Mouse (Mus musculus): ENCODE data around the gene Mllt3. TPM values are rescaled to one million over a fixed set of nuclear protein-coding genes. Genes with fewer than 3 reads are reported as not detected.
A peak's percentile ranks its signal among the peaks of the same experiment; 100 is the strongest.

Gene Mllt3
- polyA plus RNA-seq, 1 experiment from 2014 or later, result 92.6 TPM

DNA sequence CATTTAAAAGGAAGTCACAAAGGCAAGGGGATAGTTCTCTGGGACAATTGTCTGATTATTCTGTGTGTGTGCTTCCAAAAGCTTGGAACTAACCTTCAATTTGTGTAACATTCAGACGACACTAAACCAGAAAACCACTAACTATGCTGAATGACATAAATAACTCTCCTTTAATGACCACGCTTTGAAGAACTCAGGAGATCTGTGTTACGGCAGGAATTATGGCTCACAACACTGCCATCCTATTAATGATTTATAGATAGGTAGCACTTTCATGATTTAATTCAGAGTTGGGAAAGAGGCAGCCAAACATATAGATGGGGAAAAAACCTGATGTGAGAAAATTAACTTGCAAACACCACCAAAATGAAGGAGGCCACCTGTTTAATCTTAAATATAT, 168.1 kb downstream of the Mllt3 start:
- Histone ChIP-seq H3K4me2 (no peak overlapping the region), H3K9ac (no peak overlapping the region), H3K27me3 (replicated peaks) (no peaks in the 10 kb centered on the region), H3K4me3 (no peak overlapping the region), H3K36me3 (peaks cover 5% of the 10 kb centered on the region; the same call in 1 of the 2 replicates), H3K27ac (no peak overlapping the region), H3K4me1 (peaks cover 11% of the 10 kb centered on the region; the same call in 1 of the 2 replicates), H3K9me3 (replicated peaks) (no peaks in the 10 kb centered on the region)
- WGBS (ENCODE audit: insufficient replicate concordance), result 70% methylated on average over 3 of the region's 3 CpGs
- no peak for ATAC-seq

DNA sequence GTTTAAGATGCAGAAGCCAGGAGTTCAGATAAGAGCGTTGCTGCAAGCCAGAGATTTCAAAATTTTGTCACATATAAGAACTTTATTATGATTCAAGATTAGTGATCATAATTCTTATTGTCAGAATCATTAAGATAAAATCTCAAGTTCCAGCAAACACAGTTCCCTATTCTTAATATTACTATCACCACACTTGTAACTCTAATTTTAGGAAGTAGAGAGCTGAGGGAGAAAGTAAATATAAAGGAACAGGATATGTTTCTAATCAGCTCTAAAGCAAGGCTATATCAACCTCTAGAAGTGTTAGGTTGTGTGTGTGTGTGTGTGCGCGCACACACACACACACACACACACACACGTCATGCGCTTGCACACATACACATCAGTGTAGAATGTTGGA, 170.0 kb downstream of the Mllt3 start:
- WGBS (ENCODE audit: insufficient replicate concordance), result 86% methylated on average over 5 of the region's 5 CpGs
- peaks cover 26% of the 10 kb centered on the region for H3K4me1 ChIP-seq

DNA sequence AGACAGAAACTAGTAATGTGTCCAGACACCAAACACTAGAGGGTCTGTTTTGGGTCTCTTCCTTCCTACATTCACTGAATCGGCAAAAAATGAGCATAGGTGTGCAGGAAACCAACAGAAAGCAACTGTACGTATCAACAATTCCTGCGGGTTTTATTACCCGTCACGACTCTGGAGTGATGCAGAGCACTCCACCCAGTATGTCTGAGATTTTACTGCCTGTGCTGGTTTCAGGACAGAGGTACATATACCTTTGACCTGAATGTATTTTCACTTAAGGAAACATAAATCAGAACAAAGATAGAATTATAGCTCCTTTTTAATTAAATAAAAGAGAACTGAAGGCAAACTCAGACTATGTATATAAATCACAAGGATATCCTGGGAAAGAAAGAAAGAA, 172.4 kb downstream of the Mllt3 start:
- no peak for ATAC-seq
- no peaks in the 10 kb centered on the region for H3K27me3 ChIP-seq (replicated peaks)
- no peak overlapping the region for H3K4me3 ChIP-seq
- H3K9me3 ChIP-seq (replicated peaks), result no peaks in the 10 kb centered on the region
- H3K9ac ChIP-seq, result no peak overlapping the region
- 79% methylated on average over 5 of the region's 5 CpGs for WGBS (ENCODE audit: insufficient replicate concordance)
- H3K36me3 ChIP-seq, result peaks cover 5% of the 10 kb centered on the region; the same call in 1 of the 2 replicates
- no peak overlapping the region for H3K27ac ChIP-seq
- H3K4me2 ChIP-seq, result no peak overlapping the region
- peaks cover 24% of the 10 kb centered on the region for H3K4me1 ChIP-seq

More for the DNA sequence above, 170.0 kb downstream of the Mllt3 start:
- H3K9ac ChIP-seq, result no peak overlapping the region
- no peak overlapping the region for H3K4me3 ChIP-seq
- ATAC-seq, result no peak
- H3K9me3 ChIP-seq (replicated peaks), result no peaks in the 10 kb centered on the region
- H3K27ac ChIP-seq, result no peak overlapping the region
- peaks cover 5% of the 10 kb centered on the region; the same call in 1 of the 2 replicates for H3K36me3 ChIP-seq
- H3K4me2 ChIP-seq, result no peak overlapping the region
- H3K27me3 ChIP-seq (replicated peaks), result no peaks in the 10 kb centered on the region

DNA sequence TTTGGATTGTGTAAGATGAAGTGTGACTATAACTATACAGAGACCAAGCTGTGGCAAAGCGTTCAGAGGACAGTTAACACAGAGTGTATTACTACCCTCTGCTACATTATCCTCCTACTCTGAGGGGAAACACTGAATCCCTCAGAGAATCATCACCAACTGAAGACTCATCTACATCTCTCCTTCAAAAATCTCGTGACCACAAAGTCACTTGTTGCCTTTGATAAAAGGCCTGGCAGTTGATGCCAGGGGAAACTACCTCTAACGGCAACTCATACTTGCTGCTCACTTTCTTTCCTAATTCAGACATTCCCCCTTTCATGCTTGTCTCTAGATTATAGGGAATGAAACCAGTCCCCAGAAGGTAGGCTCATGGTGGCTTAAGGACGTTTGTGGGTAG, 174.0 kb downstream of the Mllt3 start:
- Histone ChIP-seq H3K9me3 (replicated peaks) (no peaks in the 10 kb centered on the region), H3K4me1 (peaks cover 24% of the 10 kb centered on the region), H3K9ac (no peak overlapping the region), H3K36me3 (peaks cover 5% of the 10 kb centered on the region; the same call in 1 of the 2 replicates), H3K4me2 (no peak overlapping the region), H3K27ac (no peak overlapping the region), H3K27me3 (replicated peaks) (no peaks in the 10 kb centered on the region), H3K4me3 (no peak overlapping the region)
- WGBS (ENCODE audit: insufficient replicate concordance), result 21% methylated on average over 4 of the region's 4 CpGs
- no peak for ATAC-seq

DNA sequence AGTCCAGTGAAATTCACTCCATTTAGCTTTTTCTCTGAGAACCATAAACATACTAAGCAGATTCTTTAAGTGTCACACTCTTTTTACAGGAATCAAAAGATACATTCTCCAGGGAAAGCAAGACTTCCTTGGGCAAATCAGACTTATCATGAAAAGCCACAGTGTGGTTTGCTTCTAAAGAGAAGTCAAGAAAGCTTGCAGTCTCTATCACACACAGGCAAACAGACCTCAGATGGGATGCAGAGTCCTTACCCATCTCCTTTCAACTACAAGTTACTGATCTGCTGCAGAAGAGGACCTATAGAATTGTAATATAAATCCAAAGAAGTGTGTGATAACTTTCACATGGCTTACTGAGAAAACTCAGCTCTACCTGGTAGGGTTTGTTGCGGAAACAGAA, 175.2 kb downstream of the Mllt3 start:
- peaks cover 5% of the 10 kb centered on the region; the same call in 1 of the 2 replicates for H3K36me3 ChIP-seq

DNA sequence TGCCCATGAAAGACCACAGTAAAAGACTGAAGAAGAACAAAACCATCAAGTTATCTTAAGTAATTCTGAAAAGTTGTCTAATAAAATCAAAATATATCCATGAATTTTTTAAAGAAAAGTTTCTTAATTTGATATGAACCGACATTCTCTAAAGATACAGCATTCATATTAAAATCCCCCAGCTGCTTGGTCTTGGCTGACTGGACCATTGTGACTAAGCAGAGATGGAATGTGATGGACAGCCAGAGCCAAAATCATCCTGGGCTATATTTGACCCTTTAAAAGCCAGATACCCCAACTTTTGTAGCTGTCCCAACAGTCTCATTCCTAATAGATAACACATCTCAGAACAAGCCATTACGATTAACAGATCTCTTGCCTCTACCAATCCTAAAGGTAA, 180.7 kb downstream of the Mllt3 start:
- no peak overlapping the region for H3K4me2 ChIP-seq
- no peak for ATAC-seq
- no peak overlapping the region for H3K27ac ChIP-seq
- 81% methylated on average over 2 of the region's 2 CpGs for WGBS (ENCODE audit: insufficient replicate concordance)
- no peaks in the 10 kb centered on the region for H3K9me3 ChIP-seq (replicated peaks)
- H3K27me3 ChIP-seq (replicated peaks), result no peaks in the 10 kb centered on the region
- H3K4me3 ChIP-seq, result no peak overlapping the region
- H3K36me3 ChIP-seq, result no peaks in the 10 kb centered on the region
- no peaks in the 10 kb centered on the region for H3K4me1 ChIP-seq
- H3K9ac ChIP-seq, result no peak overlapping the region

More for the DNA sequence above, 175.2 kb downstream of the Mllt3 start:
- Histone ChIP-seq H3K27me3 (replicated peaks) (no peaks in the 10 kb centered on the region), H3K4me2 (no peak overlapping the region), H3K4me3 (no peak overlapping the region), H3K27ac (no peak overlapping the region), H3K9ac (no peak overlapping the region), H3K9me3 (replicated peaks) (no peaks in the 10 kb centered on the region), H3K4me1 (peaks cover 24% of the 10 kb centered on the region)
- WGBS (ENCODE audit: insufficient replicate concordance), result 85% methylated on average over 1 of the region's 1 CpGs
- no peak for ATAC-seq

DNA sequence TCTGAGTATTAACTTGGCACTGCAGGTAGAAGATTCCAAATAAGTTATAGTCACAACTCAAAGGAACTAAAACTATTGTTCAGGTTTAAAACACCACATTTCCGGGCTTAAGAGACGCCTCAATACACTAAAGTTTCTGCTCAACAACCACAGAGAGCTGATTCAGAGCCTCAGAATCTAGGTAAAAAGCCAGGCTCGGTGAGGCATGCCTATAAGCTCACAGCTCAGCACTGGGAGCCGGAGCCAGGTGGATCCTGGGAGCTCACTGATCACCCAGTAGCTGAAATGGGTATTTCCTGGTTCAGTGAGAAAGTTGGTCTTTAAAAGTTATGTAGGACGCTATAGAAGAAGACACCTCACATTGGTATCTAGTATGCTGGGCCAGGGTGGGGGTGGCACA, 183.1 kb downstream of the Mllt3 start:
- H3K4me2 ChIP-seq, result no peak overlapping the region
- WGBS (ENCODE audit: insufficient replicate concordance), result 81% methylated on average over 5 of the region's 5 CpGs
- H3K4me1 ChIP-seq, result no peaks in the 10 kb centered on the region
- no peak overlapping the region for H3K4me3 ChIP-seq
- ATAC-seq, result no peak
- H3K9ac ChIP-seq, result no peak overlapping the region
- H3K9me3 ChIP-seq (replicated peaks), result no peaks in the 10 kb centered on the region
- H3K27me3 ChIP-seq (replicated peaks), result no peaks in the 10 kb centered on the region
- no peaks in the 10 kb centered on the region for H3K36me3 ChIP-seq
- H3K27ac ChIP-seq, result no peak overlapping the region

DNA sequence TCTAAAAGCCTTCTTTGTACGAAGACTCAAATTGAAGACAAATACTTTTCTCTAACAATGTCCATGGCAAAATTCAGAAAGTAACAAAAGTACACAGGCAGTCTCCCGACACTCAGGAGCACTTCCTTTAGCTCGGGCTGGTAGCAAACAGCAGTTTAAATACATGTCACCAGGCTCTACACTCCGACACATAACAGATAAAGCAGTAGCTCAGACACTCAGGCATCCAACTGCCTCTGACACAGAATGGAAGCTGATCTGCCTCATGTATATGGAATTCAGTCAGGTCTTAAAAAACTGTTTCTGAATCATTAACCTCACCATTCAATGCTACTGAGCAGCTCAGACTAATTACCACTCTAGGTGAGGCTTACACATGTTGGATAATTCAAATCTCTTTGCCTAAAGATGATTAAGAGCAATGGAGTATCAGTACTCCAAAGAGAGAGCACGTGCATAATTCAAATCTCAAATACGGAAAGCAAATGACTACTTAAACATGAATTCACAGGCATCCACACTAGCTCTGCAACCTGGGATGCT, 188.4 kb downstream of the Mllt3 start:
- 67% methylated on average over 6 of the region's 6 CpGs for WGBS (ENCODE audit: insufficient replicate concordance)
- H3K27me3 ChIP-seq (replicated peaks), result no peaks in the 10 kb centered on the region
- ATAC-seq, result no peak
- H3K4me3 ChIP-seq, result no peak overlapping the region
- no peaks in the 10 kb centered on the region for H3K9me3 ChIP-seq (replicated peaks)
- H3K9ac ChIP-seq, result no peak overlapping the region
- H3K4me1 ChIP-seq, result peaks cover 7% of the 10 kb centered on the region
- H3K36me3 ChIP-seq, result 0 out of 2 replicates have a peak, but pooled peaks cover 8% of the 10 kb centered on the region
- no peak overlapping the region for H3K27ac ChIP-seq
- no peak overlapping the region for H3K4me2 ChIP-seq

DNA sequence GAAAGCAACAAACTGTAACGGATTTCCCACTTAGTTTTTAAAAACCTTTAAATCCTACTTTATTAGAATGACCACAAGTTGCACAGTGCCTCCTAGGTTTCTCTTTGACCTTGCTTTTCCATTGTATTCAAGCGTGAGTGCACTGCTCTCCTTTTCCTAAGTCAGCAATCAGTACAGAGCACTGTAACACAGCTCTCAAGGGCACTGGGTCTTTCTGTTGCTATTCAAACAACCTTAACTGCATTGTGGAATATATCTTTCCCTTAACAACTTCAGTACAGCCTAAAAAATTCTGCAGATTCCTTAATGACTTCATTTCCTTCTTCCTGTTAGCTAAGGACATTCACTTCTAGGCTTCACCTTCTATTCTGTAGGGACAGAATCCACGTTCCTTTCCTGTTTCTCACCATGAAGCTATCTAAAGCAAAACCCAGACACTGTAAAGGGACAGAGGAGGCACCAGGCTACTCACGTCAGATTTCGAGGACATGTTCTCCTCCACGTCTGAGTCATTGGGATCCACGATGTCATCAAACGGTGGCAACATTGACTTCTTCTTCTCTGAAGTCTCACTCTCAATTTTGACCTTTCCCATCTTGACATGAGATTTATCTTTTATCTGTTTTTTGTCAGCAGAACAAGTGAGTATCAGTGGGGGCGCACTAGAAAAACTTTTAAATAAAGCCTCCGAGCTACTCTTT, 192.8 kb downstream of the Mllt3 start:
- Histone ChIP-seq H3K4me3 (no peak overlapping the region), H3K9ac (no peak overlapping the region), H3K36me3 (0 out of 2 replicates have a peak, but pooled peaks cover 8% of the 10 kb centered on the region), H3K27ac (no peak overlapping the region), H3K4me2 (no peak overlapping the region), H3K9me3 (replicated peaks) (no peaks in the 10 kb centered on the region), H3K27me3 (replicated peaks) (no peaks in the 10 kb centered on the region), H3K4me1 (peaks cover 32% of the 10 kb centered on the region)
- 66% methylated on average over 10 of the region's 10 CpGs for WGBS (ENCODE audit: insufficient replicate concordance)
- ATAC-seq, result no peak

DNA sequence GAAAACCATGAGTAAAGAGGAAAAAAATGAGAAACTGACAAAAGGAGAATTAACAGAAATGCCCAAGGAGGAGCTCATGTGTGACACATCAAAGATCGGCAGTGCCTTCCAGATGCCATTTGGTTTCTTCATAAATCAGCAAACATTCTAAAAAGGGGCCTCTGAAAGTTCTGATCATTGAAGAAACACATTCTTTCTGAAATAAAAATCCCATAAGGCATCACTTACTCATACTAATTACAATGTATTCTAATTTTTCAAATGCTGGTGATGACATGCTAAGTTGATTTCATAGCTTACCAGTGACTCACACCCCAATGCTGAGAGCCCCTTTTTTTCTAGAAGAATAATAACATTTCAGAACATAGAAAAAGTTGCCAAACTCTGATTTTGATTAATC, 194.4 kb downstream of the Mllt3 start:
- Histone ChIP-seq H3K9ac (no peak overlapping the region), H3K36me3 (0 out of 2 replicates have a peak, but pooled peaks cover 8% of the 10 kb centered on the region), H3K4me3 (no peak overlapping the region), H3K9me3 (replicated peaks) (no peaks in the 10 kb centered on the region), H3K4me2 (no peak overlapping the region), H3K27ac (no peak overlapping the region), H3K27me3 (replicated peaks) (no peaks in the 10 kb centered on the region), H3K4me1 (peaks cover 24% of the 10 kb centered on the region)
- no peak for ATAC-seq
- 83% methylated on average over 1 of the region's 1 CpGs for WGBS (ENCODE audit: insufficient replicate concordance)

DNA sequence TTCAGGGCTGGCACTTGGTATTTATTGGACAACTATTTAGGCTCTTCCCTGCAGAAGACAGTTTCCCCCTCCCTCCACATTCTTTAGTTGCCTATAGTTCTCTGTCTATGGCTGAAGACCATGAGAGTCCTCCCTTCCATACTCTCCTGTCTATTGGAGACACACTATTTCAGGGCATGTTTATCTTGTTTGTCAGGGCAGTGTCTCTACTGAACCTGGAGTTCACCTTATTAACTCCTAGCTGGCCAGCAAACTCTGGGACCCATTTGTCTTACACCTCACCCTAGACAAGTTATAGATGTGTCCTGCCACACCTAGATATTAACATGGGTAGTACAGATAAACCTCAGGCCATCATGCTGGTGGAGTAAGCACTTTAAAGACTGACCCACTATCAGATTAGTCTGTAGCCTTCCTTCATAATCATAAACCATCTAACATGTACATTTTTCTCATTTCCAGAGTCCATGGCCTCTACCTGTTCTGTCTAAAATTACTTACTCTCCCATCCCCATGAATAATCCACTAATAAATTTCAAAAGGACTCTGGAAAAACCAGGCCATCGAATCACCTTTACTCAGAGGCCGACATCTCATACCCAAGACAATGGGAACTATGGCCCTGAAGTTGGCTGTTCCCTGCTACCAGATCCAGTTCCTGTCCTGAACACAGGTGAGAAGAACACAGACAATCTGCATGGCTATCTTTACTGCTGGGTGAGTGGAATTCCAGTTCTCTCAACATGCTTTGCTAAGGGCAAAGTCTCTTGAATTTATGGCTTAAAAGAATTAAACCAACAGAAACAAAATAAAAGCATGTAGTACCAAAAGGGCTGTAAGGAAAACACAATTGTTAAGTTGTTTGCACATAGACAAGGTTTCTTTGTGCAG, 195.4 kb downstream of the Mllt3 start:
- H3K27me3 ChIP-seq (replicated peaks), result no peaks in the 10 kb centered on the region
- H3K9me3 ChIP-seq (replicated peaks), result no peaks in the 10 kb centered on the region
- H3K4me1 ChIP-seq, result peaks cover 24% of the 10 kb centered on the region
- no peak overlapping the region for H3K9ac ChIP-seq
- peak; percentile 59; the same call in 1 of the 2 replicates for ATAC-seq
- H3K27ac ChIP-seq, result no peak overlapping the region
- no peak overlapping the region for H3K4me2 ChIP-seq
- 86% methylated on average over 2 of the region's 2 CpGs for WGBS (ENCODE audit: insufficient replicate concordance)
- H3K36me3 ChIP-seq, result 0 out of 2 replicates have a peak, but pooled peaks cover 8% of the 10 kb centered on the region
- H3K4me3 ChIP-seq, result no peak overlapping the region

DNA sequence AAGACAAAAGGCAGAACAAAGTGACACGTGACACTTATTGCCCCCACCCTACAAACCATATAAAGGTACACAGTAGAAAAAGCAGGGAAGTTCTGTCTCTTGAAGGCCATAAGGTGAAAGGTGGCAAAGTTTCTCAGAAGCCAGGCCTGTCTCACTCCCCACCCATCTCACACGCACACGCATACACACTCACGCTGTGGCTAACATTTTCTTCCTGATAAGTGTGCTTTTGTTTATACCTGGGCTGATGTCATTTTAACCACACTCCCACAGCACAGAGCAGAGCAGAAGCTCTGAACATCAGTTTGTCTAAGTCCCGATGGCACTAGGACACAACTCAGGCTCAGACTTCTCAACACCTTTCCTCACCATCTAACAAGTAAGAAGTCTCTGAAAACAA, 196.9 kb downstream of the Mllt3 start:
- no peaks in the 10 kb centered on the region for H3K9me3 ChIP-seq (replicated peaks)
- 64% methylated on average over 5 of the region's 5 CpGs for WGBS (ENCODE audit: insufficient replicate concordance)
- 0 out of 2 replicates have a peak, but pooled peaks cover 8% of the 10 kb centered on the region for H3K36me3 ChIP-seq
- peak; percentile 63; the same call in 1 of the 2 replicates for ATAC-seq
- H3K9ac ChIP-seq, result no peak overlapping the region
- peaks cover 24% of the 10 kb centered on the region for H3K4me1 ChIP-seq
- no peaks in the 10 kb centered on the region for H3K27me3 ChIP-seq (replicated peaks)
- H3K4me3 ChIP-seq, result no peak overlapping the region
- H3K4me2 ChIP-seq, result no peak overlapping the region
- H3K27ac ChIP-seq, result no peak overlapping the region
